Mouse (Mus musculus) right cerebral cortex, postnatal 36 days (tissue): ENCODE data around the gene Olfr1061.
"Not testable (repeated sequence)": the region's sequence is repeated elsewhere in the genome, so short reads cannot be mapped to it uniquely, and the experiment has no call there.

ENCODE experiments used
- DNase-seq, 2 experiments: peaks; one replicate each; pipeline ENCODE4 v3.0.0; 2022; ENCODE audit warnings: low spot score in 2 of 2, mixed read lengths in 1 of 2

Gene Olfr1061

DNA sequence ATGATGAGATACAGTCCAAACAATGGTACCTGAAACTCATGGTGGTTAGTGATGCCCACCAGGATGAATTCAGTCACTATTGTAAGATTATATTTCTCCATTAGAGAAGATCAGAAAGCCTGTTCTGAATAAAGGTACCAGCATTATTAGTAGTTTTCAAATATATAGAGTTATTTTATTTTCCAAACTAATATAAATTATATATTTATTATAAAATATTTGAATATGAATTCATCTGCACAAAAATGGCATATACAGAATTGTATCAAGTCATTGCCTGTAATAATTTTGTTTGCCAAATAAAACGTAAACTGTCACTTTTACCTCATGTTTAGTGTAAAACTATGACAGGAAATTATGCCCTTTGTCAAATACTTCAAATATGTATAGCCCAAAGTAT is at the start of gene Olfr1061:
TSS of gene Olfr1061 (minus strand) at position 101 of the 400 bp plus-strand sequence.
- no peak for DNase-seq

DNA sequence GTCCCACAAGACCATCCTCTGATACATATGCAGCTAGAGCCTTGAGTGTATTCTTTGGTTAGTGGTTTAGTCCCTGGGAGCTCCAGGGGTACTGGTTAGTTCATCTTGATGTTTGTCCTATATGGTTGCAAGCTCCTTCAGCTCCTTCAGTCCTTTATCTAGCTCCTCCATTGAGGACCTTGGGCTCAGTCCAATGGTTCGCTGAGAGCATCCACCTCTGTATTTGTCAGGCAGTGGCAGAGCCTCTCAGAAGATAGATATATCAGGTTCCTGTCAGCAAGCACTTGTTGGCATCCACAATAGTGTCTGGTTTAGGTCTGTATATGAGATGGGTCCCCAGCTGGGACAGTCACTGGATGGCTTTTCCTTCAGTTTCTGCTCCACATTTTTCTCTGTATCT is 46.6 kb upstream of the Olfr1061 start:
- no peak for DNase-seq

DNA sequence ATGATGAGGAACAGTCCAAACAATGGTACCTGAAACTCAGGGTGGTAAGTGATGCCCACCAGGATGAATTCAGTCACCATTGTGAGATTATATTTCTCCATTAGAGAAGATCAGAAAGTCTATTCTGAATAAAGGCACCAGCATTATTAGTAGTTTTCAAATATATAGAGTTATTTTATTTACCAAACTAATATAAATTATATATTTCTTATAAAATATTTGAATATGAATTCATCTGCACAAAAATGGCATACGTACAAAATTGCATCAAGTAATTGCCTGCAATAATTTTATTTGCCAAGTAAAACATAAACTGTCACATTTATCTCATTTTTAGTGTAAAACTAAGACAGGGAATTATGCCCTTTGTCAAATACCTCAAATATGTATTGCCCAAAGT is 42.3 kb upstream of the Olfr1061 start, which contains the start of gene Olfr1066:
TSS of gene Olfr1066 (minus strand) at position 101 of the 400 bp plus-strand sequence.
- DNase-seq, result no peak

DNA sequence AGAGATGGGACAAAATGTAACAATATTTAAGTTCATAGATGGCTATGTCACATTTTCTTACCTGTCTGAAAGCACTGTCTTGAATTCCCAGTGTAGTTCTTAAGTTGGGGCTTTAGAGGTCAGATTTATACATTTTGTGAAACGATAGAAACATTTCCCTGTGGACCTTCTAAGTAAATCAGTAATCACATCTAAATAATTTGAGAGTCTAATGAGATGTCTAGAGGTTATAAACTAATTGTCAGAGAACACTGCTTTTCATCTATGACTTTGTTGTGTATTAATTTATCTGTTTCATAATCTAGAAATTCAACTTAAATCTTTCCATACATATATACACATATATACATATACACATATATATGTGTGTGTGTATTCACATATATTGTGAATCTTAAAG is 36.6 kb upstream of the Olfr1061 start, which contains the start of gene Olfr1065:
TSS of gene Olfr1065 (minus strand) at position 101 of the 400 bp plus-strand sequence.
- not testable (repeated sequence) for DNase-seq

DNA sequence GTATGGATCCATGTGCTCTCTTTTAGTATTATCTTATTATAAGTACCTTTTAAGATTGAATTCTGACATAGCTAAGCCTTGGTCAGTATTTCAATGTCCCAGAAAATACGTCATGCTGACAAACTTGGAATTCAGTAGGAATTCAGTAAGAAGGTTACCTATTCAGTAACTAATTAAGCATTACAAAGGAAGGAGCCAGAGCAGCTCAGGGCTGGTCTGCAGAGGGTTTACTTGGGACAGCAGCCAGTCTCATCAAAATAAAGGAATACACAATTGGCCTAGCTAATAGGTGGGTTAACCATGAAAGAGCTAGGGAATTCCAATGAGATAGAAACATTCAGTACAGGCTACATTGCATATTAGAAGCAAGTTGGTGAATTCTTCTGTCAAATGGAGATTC is 28.3 kb upstream of the Olfr1061 start:
- DNase-seq, result not testable (repeated sequence)

DNA sequence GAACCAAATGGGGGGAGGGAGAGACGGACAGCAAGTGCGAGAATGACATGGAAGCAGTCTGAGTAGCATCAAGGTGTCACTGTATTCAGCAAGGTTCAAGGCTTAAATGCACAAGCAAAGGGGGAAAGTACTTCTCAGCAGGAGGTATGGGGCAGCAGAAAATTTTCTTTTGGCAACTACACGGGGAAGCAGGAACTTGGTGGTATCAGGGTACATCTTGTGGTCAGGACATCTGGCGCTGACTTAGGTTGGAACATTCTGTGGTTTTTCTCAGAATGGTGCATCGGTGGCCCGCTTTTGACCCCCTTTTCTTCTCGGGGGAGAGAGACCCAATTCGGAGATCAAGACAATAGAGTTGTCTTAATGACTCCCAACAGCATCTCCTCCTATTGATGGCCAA is 14.7 kb upstream of the Olfr1061 start:
- DNase-seq, result not testable (repeated sequence)

DNA sequence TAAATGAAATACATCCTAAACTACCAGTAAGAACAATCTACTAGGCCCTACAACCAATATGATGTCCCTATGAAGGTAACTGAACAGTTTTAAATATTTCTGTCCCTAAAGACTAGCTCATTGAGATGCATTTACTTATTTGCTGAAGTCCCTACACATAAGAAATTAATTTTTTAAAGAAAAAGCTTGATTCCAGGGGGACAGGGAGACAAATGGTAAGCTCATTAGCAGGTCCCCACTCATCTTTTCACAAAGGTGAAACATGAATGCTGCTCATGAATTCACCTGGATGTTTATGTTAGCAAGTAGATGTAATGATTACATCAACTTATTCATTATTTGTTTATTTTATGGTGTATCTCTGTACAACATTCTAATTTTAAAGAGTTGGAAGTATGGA is 12.8 kb upstream of the Olfr1061 start, which contains the start of gene Olfr1062:
TSS of gene Olfr1062 (minus strand) at position 101 of the 400 bp plus-strand sequence.
- not testable (repeated sequence) for DNase-seq

DNA sequence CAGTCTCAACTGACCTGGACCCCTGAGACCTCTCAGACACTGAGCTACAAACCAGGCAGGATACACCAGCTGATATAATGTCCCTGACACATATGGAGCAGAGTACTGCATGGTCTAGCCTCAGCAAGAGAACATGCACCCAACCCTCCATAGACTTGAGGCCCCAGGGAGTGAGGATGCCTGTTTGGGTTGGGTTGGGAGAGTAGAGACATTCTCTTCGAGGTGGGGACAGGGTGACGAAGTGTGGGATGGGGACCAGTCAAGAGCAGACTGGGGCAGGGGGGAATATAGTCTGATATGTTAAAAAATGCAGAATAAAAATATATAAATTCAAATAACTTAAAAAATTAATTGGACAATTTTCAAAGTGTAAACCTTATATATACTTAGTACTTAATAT is 18.7 kb downstream of the Olfr1061 start:
- no peak for DNase-seq

DNA sequence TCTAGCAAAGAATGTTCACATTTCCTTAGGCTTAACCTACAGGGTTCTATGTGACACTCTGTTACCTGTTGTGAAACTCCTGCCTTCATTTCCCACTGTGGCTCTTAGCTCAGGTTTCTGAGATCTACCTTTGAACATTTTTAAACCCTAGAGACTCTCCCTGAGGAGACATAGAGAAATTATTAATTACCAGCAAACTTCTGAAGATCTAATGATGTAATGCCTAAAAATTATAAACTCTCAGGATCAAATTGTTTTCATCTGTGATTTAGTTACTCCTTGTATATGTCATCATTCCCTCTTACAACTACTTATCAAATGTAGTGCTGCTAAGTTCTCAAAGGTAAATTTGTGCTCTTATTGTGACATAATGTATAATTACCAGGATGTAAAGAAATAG is 25.4 kb downstream of the Olfr1061 start, which contains the start of gene Olfr1058:
TSS of gene Olfr1058 (minus strand) at position 101 of the 400 bp plus-strand sequence.
- not testable (repeated sequence) for DNase-seq

DNA sequence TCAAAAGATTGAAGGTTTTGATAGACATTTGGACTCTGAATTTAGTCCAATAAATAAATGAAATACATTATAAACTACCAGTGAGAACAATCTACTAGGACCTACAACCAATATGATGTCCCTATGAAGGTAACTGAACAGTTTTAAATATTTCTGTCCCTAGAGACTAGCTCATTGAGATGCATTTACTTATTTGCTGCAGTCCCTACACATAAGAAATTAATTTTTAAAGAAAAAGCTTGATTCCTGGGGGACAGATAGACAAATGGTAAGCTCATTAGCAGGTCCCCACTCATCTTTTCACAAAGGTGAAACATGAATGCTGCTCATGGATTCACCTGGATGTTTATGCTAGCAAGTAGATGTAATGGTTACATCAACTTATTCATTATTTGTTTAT is 35.6 kb downstream of the Olfr1061 start, which contains the start of gene Olfr1057:
TSS of gene Olfr1057 (minus strand) at position 101 of the 400 bp plus-strand sequence.
- DNase-seq, result no peak

DNA sequence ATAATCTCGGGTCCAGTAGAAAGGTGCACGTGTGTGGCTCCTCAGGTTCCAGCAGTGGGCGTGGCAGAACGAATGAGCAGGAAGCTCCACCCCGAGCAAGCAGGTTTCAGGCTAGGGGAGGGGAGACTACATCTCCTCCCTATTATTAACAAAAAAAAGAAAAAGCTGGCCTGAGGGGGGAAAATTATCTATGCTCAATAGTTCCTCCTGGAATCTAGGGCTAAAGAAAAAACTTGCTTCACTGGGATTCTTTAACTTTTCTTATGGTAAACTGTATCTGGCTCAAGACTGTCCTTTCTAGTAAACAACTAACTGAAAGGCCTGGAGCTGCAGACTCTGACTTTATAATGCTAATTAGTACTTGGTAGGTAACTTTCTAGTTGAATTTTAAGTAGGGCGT is 47.5 kb downstream of the Olfr1061 start:
- not testable (repeated sequence) for DNase-seq
